Mouse (Mus musculus) embryonic fibroblast, embryonic 13.5 days (primary cell): Measurements from ENCODE around the gene Golt1a. TPM values are rescaled to one million over a fixed set of nuclear protein-coding genes. Genes with fewer than 3 reads are reported as not detected.

Source experiments
- H3K27ac ChIP-seq: 2 replicates; pipeline ENCODE4 v1.5.1; 2012; ENCODE audit warnings: low read length, control low read depth, inconsistent platforms; ENCODE audit not compliant: insufficient read depth
- H3K4me1 ChIP-seq: 2 replicates; pipeline ENCODE4 v1.6.1; 2011; ENCODE audit warnings: low read length; ENCODE audit not compliant: control insufficient read depth, insufficient read depth
- H3K4me3 ChIP-seq: 2 replicates; pipeline ENCODE4 v1.5.1; 2011; ENCODE audit warnings: mild to moderate bottlenecking, control low read depth, low read length; ENCODE audit not compliant: insufficient read depth
- CTCF ChIP-seq: IDR thresholded peaks from 2 replicates; pipeline ENCODE4 v1.5.1; 2011; ENCODE audit warnings: mild to moderate bottlenecking, control low read depth, low read length, moderate library complexity, borderline replicate concordance; ENCODE audit not compliant: insufficient read depth
- POLR2A ChIP-seq: IDR thresholded peaks from 2 replicates; pipeline ENCODE4 v1.6.1; 2011; ENCODE audit warnings: low read depth, mild to moderate bottlenecking, control low read depth, low read length, moderate library complexity
- polyA plus RNA-seq: library from polyadenylated mRNA; stranded (reverse); fragments of >200 nt; gene quantifications from 2 replicates; pipeline ENCODE4 v1.2.4, GENCODE M21; 2011; ENCODE audit warnings: low read depth; ENCODE audit not compliant: missing spikeins, insufficient read length

The Golt1a gene
- polyA plus RNA-seq, 1 experiment = not detected

DNA sequence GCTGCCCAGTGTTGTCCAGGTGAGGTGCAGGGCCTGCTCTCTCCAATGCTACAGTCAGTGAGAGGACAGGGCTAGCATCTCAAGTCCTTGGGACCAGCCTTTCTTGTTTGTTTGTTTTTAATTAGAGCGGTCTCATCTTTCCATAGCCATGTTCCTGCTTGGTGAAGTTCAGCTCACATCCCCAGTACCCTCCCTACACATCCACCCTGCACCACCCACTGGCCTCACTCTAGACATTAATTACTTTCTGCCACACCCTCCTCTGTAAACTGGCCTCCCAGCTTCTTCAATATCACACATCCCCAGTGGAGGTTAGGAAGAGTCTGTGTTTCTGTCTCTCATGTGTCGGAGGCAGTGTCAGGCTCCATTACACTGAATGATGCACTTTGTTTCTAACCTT lies 34.8 kb downstream of the Golt1a start:
- H3K27ac ChIP-seq = no peak overlapping the region
- TF ChIP-seq CTCF = no peak
- no peak for TF ChIP-seq POLR2A
- no peak overlapping the region for H3K4me3 ChIP-seq
- H3K4me1 ChIP-seq = no peaks in the 10 kb centered on the region

DNA sequence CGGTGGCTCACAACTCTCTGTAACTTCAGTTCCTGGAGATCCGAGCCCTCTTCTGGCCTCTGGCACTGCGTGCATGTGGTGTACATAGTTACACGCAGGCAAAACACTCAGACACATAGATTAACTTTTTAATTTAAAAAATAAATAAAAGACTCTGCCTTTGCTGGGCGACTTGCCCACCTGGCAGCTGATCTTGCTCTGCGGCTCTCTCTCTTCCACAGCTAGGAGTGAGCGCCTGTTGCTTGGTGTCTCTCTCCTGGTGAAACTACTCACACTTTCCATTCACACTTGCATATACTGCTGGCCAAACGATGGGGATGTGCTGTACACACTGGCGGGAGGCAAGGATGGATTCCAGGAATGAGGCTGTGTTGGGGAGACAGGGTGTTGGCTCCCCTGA lies 36.9 kb downstream of the Golt1a start:
- H3K27ac ChIP-seq = no peak overlapping the region
- no peaks in the 10 kb centered on the region for H3K4me1 ChIP-seq
- no peak for TF ChIP-seq CTCF
- no peak for TF ChIP-seq POLR2A
- H3K4me3 ChIP-seq = no peak overlapping the region

DNA sequence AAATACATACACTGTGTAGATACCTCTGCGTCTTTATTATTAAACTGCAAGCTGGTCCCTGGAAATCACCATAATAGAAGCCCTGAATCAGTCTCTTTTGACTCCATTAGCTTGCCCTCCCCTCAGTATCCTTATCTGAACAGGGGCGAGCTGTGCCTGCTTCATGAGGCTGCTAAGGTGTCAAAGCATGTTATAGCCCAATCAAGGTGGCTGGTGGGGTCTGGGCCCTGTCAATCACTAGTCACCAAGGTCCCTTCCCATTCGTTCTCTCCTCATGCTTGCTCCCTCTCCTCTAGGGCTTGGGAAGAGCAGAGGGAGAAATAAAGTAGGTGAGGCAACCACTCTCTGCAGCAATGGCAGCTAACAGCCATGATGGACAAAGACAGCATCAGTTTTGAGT lies 37.6 kb downstream of the Golt1a start:
- Histone ChIP-seq H3K27ac (no peak overlapping the region), H3K4me3 (no peak overlapping the region), H3K4me1 (no peaks in the 10 kb centered on the region)
- no peak for TF ChIP-seq POLR2A

DNA sequence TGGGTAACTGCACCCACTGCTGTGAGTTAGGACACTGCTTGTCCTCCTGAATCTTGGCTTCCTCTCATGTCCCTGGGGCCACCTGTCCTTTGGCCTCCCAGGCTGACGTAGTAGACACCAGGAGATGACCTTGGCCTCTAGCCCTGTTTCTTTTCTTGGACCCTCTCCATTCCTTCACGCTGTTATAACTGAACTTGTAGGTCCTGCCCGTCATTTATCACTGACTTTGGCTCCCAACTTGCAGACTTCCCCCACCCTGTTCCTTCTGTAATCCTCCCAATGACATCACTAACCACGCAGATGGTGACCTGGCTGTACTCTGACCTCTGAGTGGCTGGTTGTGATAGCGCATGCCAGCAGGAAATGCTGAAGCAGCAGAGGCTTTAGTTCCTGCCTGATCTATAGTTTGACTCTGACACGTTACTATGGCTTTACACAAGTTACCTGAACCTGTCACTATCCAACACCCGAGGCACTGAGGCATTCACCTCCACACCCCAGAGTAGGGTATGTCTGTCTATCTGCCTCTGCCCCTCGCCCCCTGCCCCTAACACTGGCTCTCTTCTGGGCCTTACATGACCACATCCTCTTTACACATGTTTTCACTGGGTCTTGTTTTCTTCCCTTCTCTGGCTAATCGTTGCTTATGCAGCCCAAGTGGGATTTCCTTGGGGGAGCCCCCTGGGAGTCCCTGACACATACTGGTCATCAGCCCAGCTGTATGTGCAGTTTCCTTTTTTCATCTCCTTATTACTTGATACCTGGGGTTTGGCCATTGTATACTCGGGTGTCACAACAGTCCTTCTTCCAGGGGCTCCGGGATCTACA lies 38.3 kb downstream of the Golt1a start:
- H3K27ac ChIP-seq = no peak overlapping the region
- no peak for TF ChIP-seq CTCF
- no peak for TF ChIP-seq POLR2A
- no peak overlapping the region for H3K4me3 ChIP-seq
- H3K4me1 ChIP-seq = no peaks in the 10 kb centered on the region

DNA sequence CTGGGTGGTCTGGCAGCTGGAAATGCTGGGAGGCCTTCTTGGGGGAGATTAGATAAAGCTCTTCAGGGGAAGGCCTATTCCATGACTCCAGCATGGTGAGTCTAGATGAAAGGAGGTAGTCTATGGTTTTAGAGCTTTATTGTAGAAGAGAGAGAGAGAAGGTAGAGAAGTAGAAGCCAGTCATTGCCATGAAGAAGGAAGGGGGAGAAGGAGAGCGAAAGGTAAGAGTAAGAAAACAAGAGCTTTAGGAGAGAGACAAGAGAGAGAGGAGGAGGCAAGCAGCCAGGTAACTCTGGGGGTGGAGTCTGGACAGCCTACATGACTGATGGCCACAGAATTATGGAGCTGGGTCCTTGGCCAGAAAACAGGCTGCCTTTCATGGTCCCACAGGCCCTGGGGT lies 40.6 kb downstream of the Golt1a start, which contains the start of gene Ren1:
TSS of gene Ren1 (plus strand) at position 301 of the 400 bp plus-strand sequence.
- Histone ChIP-seq H3K4me3 (no peak within 1 kb of the TSS), H3K27ac (no peak within 1 kb of the TSS), H3K4me1 (no peaks in the 10 kb centered on the region)
- no peak for TF ChIP-seq POLR2A
- no peak for TF ChIP-seq CTCF

DNA sequence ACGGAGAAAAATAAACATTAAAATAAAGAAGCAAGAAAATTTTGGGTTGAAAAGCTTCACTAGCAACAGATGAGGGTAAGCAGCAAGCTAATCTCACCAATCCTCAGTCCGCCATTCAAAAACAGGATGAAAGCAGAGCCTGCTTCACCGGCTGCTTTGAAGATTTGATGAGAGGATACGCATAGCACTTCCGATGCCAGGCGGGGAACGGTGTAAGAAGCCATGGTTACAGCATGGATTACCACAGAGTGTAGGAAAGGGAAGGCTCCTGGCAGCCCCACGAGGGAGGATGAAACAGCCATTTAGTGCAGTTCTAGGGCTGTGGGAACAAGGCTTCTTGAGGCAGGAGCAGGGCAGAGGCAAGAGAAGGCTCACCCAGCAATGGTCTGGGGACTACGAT lies 42.2 kb downstream of the Golt1a start:
- Histone ChIP-seq H3K4me3 (no peak overlapping the region), H3K27ac (no peak overlapping the region), H3K4me1 (no peaks in the 10 kb centered on the region)
- TF ChIP-seq CTCF (no peak), POLR2A (no peak)

DNA sequence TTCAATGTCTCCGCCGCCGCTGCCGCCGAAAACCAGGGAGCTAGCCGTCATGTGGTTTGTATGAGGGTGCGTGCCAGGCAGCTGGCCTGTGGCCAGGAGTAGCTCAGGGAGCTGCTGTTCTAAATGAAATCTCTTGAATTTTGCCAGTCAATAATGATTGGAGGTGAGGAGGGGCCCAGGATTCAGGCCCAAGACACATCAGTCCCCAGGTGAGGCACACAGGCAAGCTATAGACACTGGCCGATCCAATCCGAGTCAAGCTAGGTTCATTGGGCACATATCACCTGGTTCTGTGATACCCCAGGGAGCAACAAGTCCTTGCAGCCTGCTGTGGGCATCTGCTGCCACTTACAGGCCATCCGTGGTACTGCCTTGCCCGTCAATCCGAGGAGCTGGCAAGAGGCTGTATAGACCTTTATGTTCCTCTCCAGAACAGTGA lies 43.8 kb downstream of the Golt1a start:
- H3K4me3 ChIP-seq = no peak overlapping the region
- no peak overlapping the region for H3K27ac ChIP-seq
- peak; percentile 96 for TF ChIP-seq CTCF
- no peak for TF ChIP-seq POLR2A
- no peaks in the 10 kb centered on the region for H3K4me1 ChIP-seq

DNA sequence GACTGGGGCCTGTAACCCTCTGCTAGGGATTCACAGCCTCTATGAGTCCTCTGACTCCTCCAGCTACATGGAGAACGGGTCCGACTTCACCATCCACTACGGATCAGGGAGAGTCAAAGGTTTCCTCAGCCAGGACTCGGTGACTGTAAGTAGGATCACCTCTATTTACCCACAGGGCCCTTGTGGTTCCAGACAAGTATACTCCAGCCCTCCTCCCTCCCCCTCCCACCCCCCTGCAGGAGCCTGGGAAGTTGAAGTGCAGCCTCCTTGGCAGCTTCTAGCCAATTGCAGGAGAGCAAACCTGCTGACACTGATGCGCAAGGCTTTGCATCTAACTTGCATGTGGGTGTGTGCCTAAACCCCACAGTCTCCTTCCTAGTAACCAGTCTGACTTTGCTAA lies 45.9 kb downstream of the Golt1a start:
- no peak overlapping the region for H3K4me3 ChIP-seq
- no peak for TF ChIP-seq POLR2A
- TF ChIP-seq CTCF = no peak
- H3K27ac ChIP-seq = no peak overlapping the region
- no peaks in the 10 kb centered on the region for H3K4me1 ChIP-seq

DNA sequence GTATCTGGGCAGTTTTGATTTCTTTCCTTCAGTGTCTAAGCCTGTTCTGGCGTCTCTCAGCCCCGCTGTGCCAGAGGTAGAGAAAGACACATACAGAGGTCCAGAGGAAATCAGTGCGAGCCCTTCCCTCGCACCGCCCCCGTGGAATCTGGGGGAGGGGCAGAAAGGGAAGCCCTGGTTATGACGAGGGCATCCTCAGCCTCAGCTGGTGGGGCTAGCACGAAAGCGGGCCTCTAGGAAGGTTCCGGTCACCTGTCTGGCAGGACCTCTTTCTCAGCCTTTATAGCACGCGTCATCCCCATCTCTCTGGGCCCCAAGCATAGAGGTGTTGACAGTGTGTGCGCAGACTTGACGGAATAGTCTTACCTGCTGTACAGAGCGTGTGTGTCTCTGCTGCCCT lies 46.3 kb downstream of the Golt1a start:
- Histone ChIP-seq H3K4me3 (no peak overlapping the region), H3K4me1 (no peaks in the 10 kb centered on the region), H3K27ac (no peak overlapping the region)
- TF ChIP-seq CTCF (no peak), POLR2A (no peak)

DNA sequence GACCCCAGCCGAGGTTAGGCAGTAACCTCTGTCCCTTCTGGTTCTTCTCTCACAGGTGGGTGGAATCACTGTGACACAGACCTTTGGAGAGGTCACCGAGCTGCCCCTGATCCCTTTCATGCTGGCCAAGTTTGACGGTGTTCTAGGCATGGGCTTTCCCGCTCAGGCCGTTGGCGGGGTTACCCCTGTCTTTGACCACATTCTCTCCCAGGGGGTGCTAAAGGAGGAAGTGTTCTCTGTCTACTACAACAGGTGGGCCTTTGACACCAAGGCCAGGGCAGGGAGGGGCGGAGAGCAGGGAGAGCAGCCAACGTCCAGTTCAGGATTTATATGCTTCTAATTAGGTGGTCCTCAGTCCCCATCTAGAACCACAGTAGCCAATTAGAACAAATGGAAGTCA lies 46.7 kb downstream of the Golt1a start:
- TF ChIP-seq CTCF (no peak), POLR2A (no peak)

More for the DNA sequence above, 46.7 kb downstream of the Golt1a start:
- Histone ChIP-seq H3K27ac (no peak overlapping the region), H3K4me3 (no peak overlapping the region), H3K4me1 (no peaks in the 10 kb centered on the region)
